Mouse (Mus musculus) CD4-positive, CD25-positive, alpha-beta regulatory T cell, adult 2 months (primary cell): Measurements from ENCODE around the gene Cabin1.

Source experiments
- DNase-seq: peaks from one replicate; pipeline ENCODE4 v3.0.0-alpha.2; 2012; ENCODE audit warnings: low read depth, low spot score

Gene Cabin1

DNA sequence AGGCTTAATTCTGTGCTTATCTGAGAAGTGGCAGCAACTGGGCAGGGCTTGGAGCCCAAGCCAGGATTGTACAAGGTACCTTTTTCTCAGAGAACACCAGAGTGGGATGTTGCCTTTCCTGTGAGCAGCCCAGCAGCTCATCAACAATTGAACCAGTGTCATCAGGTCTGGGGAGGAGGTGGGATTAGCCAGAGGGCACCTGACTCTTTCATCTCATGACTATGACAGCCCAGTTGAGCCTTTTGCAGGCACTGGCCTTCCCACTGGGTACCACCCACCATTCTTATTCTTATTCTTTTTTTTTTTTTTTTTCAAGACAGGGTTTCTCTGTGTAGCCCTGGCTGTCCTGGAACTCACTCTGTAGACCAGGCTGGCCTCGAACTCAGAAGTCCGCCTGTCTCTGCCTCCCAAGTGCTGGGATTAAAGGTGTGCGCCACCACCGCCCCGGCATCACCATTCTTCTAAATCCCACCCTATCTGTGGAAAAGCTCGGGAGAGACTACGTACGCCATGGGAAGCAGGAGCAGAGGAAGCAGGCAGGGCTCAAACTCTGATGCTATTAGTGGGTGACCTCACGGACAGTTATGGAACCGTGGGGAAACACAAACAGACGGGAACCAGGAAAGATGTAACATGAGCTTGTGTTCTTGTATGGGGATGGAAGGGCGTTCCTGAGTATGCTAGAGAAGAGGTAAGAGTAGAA lies 127.9 kb downstream of the Cabin1 start:
- no peak for DNase-seq

DNA sequence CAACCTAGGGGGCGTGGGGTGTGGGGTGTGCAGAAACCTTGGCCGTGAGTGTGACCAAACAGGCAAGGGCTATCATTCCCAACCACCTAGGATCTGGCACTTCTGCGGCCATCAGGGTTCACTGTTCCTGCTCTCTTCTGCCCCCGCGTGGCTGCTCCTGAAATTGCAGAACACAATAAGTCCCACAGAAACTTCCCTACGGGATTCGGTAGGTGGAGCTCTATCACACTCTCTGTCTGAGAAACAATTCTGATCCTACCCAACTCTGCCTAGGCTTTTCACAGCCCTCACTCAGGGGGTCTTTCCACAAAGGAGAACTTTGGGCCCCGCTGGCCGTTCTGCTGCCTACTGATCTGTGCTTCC lies 128.5 kb downstream of the Cabin1 start:
- peak; percentile 86 for DNase-seq

GRCm38 (mm10) chr10:75635019-75635692 lies 129.0 kb downstream of the Cabin1 start:
- DNase-seq, result no peak

DNA sequence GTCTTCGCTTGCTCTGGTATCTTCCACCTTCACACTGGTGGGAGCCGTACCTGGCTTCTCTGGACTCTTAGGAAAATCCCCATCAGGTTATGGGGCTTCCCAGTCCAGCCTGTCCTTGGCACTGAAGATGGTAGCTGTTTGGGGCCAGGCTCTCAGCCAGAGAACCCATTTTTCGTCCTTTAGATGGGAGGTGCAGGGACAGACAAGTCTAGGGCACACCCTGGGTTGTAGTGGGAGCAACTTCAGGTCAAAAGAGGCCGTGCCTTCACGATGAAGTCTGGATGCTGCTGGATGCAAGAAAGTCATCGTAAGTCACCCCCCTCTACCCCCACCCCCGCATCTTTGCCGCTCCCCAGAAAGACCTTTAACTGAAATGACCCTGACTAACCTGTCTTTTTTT lies 129.5 kb downstream of the Cabin1 start:
- DNase-seq, result no peak

DNA sequence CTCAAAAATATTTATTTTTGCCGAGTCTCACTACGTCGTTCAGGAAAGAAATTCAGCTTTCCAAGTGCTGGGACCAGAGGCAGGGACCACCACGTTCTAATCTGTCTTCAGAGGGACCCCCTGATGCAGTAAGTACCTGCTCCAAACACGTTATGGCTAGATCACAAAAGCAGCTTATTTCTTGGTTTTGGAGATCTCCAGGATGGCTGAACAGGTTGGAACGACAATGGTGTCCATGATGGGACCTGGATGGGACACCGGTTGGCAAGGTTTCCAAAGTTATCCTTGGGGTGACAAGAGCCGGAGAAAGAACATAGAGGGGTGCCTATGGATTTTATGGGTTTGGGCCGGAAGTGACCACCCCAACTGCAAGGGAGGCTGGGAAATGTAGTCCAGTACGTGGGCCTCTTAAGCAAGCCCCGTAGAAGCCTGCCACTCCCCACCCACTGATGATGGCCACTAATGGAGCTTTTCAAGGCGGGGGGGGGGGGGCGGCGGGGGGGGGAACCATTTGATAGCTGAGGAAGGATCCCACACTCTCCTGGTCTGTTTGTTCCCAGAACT lies 130.5 kb downstream of the Cabin1 start:
- no peak for DNase-seq

GRCm38 (mm10) chr10:75633048-75633447 lies 131.1 kb downstream of the Cabin1 start:
- DNase-seq, result no peak

DNA sequence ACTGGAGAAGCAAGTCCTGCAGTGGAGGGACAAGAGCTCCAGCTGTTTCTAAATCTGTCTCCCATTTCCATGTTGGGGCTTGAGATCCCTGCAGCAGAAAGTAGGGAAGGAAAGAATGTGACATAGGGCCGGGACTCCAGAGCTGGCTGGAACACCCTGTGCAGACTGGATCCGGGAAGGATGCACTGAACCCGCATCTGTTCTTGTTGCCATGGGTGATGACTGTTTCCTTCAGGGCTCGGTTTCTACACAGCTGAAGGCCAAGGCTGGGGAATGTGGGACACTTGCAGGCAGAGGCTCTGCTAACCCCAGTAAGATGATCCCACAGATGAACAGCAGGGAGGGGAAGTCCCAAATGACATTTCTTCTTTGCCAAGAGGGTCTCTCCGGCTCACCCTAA lies 131.5 kb downstream of the Cabin1 start:
- no peak for DNase-seq

DNA sequence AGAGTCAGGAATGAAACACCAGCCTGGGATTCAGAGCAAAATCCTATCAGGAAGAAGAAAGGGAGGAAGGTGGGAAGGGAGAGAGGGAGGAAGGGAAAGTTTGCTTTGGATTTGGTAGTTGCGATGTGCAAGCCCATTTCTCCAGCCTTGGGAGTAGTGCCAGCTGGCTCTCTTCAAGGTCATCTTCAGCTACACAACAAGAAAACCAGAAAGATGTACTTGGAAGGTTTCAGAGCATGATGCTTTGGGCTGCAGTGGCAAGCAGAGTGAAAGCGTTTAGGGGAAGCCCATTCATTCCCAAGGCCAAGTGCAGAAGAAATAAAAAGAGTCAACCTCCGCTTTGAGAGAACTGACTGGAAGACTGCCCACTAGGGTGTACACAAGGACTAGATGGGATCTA lies 136.7 kb downstream of the Cabin1 start:
- no peak for DNase-seq

DNA sequence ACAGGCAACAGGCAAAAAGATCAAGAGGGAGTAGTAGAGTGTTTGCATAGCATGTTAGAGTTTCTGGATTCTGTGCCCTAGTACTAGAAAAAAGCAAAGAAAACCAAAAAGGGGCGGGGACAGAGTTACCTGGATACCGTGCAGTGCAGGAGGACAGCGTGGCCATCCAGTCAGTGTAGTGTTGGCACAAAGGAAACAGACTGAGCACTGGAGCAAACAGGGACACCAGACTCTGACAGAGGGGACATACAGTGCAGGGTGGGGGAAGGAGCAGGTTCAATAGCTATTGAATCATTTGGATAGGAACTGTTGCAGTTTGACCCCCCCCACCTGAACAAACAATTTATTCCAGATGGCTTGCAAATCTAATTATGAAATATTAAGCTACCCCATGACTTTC lies 137.2 kb downstream of the Cabin1 start:
- no peak for DNase-seq

GRCm38 (mm10) chr10:75625920-75626319 lies 138.2 kb downstream of the Cabin1 start:
- DNase-seq, result no peak

- no peak for DNase-seq
Observed at GRCm38 (mm10) chr10:75620818-75621217, 143.3 kb downstream of the Cabin1 start.

DNA sequence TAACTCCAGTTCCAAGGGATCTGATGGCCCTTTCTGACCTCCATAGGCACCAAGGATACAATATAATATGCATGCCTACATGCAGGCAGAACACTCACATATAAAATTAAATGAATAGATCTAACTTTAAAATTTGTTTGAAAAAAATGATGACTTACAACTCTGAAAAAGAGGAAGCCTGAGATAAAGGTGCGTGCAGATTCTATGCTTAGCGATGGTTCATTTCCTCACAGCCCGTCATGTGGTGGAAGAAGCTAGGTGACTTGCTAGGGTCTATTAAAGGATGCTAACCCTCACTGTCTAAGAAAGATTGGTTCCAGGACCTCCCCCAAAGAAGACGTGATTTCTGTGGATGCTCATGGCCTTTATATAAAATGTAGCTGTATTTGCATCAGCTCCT lies 148.1 kb downstream of the Cabin1 start:
- DNase-seq, result no peak

GRCm38 (mm10) chr10:75610486-75610885 lies 153.7 kb downstream of the Cabin1 start:
- DNase-seq, result no peak

DNA sequence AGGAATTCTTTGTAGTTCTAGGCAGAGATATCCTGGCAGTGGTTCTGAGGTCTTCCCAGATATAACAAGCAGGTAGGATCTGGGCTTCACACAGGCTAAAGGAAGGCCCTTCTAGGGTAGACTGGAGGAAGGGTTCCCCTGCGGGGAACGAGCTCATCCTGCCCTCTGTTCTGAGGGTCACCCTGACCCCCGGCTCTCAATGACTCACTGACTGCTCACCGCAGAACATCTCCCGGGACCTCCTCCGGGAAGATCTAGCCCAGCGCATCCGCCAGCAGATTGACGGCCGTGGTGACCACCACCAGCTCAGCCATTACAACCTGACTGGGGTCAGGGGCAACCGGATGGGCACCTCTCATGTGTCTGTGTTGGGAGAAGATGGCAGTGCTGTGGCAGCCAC lies 155.2 kb downstream of the Cabin1 start:
- no peak for DNase-seq

GRCm38 (mm10) chr10:75607253-75607652 lies 156.9 kb downstream of the Cabin1 start:
- DNase-seq, result no peak

DNA sequence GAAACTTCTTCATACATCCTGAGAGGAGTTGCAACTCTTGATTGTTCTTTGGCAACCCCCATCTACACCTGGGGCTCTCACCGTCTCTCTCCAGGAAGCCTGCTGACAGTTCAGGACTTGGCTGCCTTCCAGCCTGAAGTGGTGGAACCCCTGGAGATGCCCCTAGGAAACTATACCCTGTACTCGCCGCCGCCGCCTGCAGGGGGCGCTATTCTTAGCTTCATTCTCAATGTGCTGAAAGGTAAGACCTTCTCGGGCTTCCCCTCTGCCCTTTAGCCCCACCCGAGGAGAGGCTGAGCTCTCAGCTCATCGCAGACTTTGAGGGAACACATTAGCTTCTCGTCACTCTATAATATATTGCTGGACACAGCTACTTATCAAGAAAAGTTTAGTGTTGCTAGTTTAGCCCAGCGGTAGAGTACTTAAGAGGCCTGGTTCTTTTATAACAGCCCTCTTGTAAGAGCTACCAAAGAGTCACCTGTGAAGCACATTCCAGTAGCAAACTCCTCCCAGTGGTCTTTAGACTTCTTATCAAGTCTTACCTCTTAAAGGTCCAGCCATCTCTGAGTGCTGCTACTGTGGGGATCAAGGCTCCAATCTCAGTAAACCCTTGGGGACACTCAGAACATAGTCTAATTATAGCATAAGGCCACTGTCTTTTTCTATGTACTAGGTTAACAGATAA lies 158.8 kb downstream of the Cabin1 start:
- DNase-seq, result peak; percentile 50

GRCm38 (mm10) chr10:75600189-75600730 lies 163.9 kb downstream of the Cabin1 start:
- no peak for DNase-seq
